Mouse (Mus musculus) heart, embryonic 14.5 days (tissue): ENCODE measurements at regions not wholly inside any gene's neighbourhood (a gene's known extent, or its start where the extent isn't known, plus 50 kb on each side); places are given as distances from the start of the nearest gene placed in this dataset.
A peak's percentile ranks its signal among the peaks of the same experiment; 100 is the strongest.

ENCODE experiments used
- ATAC-seq: fragments of 200-750 bp; cut with Nextera tagmentation; 2 replicates; pipeline ENCODE4 v1.8.0; 2017; ENCODE audit warnings: low read depth, moderate TSS enrichment; ENCODE audit not compliant: insufficient number of reproducible peaks, insufficient read depth, low FRiP score
- H3K27ac ChIP-seq, 2 experiments: fragments of 200-500 bp in 1 of 2; fragments of 300-500 bp in 1 of 2; sonication (generic) in 1 of 2; replicated peaks in 1 of 2; 2 replicates each; pipeline ENCODE4 v1.5.1; 2012 to 2014; ENCODE audit warnings: low read depth in 2 of 2, low read length in 2 of 2, control low read depth in 1 of 2, mild to moderate bottlenecking in 1 of 2, mixed read lengths in 1 of 2; ENCODE audit not compliant: control insufficient read depth in 1 of 2, insufficient read depth in 1 of 2
- H3K27me3 ChIP-seq: fragments of 300-500 bp; sonication (generic); 2 replicates; pipeline ENCODE4 v1.6.1; 2014; ENCODE audit warnings: mild to moderate bottlenecking, low read length, control low read depth; ENCODE audit not compliant: control insufficient read depth, insufficient read depth
- H3K36me3 ChIP-seq: fragments of 300-500 bp; sonication (generic); 2 replicates; pipeline ENCODE4 v1.6.1; 2014; ENCODE audit warnings: mild to moderate bottlenecking, control low read depth, low read length, mixed read lengths; ENCODE audit not compliant: control insufficient read depth, insufficient read depth
- H3K4me1 ChIP-seq, 2 experiments: fragments of 200-500 bp in 1 of 2; fragments of 300-500 bp in 1 of 2; sonication (generic) in 1 of 2; 2 replicates each; pipeline ENCODE4 v1.6.1; 2012 to 2014; ENCODE audit warnings: low read length in 2 of 2, control low read depth in 1 of 2, mixed read lengths in 1 of 2; ENCODE audit not compliant: control insufficient read depth in 2 of 2, insufficient read depth in 2 of 2
- H3K4me2 ChIP-seq: fragments of 300-500 bp; sonication (generic); 2 replicates; pipeline ENCODE4 v1.6.1; 2014; ENCODE audit warnings: mild to moderate bottlenecking, low read length
- H3K4me3 ChIP-seq, 2 experiments: fragments of 200-500 bp in 1 of 2; fragments of 300-500 bp in 1 of 2; sonication (generic) in 1 of 2; 2 replicates each; pipeline ENCODE4 v1.5.1; 2012 to 2014; ENCODE audit warnings: low read length in 2 of 2, mild to moderate bottlenecking in 2 of 2, control low read depth in 1 of 2, low read depth in 1 of 2, moderate library complexity in 1 of 2; ENCODE audit not compliant: control insufficient read depth in 1 of 2, insufficient read depth in 1 of 2
- H3K9ac ChIP-seq: fragments of 300-500 bp; sonication (generic); 2 replicates; pipeline ENCODE4 v1.6.1; 2014; ENCODE audit warnings: mild to moderate bottlenecking, low read length
- H3K9me3 ChIP-seq: fragments of 300-500 bp; sonication (generic); 2 replicates; pipeline ENCODE4 v1.6.1; 2016; ENCODE audit warnings: low read length, control low read depth; ENCODE audit not compliant: control insufficient read depth
- WGBS: fragments of 180-500 bp; shearing (Covaris S2); extraction: QIAGEN DNeasy Blood & Tissue Kit; methylation state at CpG from one replicate; pipeline ENCODE4 v1.1.7; 2014; 5-methylcytosine and 5-hydroxymethylcytosine counted together

DNA sequence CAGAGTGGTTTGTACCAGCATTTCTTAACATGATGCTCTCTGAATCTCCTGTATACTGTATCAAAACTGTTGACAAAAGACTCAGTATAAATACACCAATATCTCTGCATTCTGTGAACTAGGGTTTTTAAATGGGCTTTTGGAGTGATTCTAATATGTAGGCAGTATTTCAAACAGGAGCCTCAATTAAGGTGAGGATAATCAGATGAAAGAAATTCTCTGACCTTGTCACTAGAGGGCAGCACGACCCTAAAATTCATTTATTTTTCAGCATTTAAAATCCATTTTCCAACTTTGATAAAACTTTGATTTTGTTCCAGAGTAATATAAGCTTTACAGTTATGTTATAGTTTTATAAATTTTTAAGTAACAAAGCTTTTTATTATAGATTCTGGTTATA lies 114.5 kb downstream of the Rfx6 start:
- Histone ChIP-seq H3K4me1 (no peaks in the 10 kb centered on the region), H3K9me3 (no peaks in the 10 kb centered on the region), H3K36me3 (no peaks in the 10 kb centered on the region), H3K27ac (no peak overlapping the region), H3K4me2 (no peak overlapping the region), H3K4me3 (no peak overlapping the region), H3K9ac (no peak overlapping the region), H3K27me3 (no peaks in the 10 kb centered on the region)
- ATAC-seq = no peak
- WGBS = 0% methylated on average over 1 of the region's 1 CpGs

DNA sequence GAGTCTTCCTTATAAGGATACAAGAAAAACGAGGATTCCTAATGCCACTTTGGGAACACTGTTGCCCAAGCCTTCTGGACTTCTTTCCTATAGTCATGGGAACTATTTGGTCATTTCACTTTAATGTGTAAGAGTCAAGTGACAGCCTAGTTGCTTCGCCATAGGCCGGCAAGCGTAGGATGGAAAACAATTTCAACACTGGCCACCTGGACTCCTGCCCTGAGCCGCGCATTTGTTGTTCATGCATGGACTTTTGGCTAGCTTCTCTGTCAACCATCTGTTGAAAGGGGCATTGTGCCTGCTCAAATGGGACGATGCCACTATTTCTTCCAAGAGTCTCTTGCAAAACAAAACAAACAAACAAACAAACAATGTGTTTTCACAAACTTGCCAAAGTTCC lies 116.3 kb downstream of the Rfx6 start:
- H3K4me2 ChIP-seq = no peak overlapping the region
- no peak overlapping the region for H3K27ac ChIP-seq
- no peaks in the 10 kb centered on the region for H3K36me3 ChIP-seq
- no peaks in the 10 kb centered on the region for H3K9me3 ChIP-seq
- H3K27me3 ChIP-seq = no peaks in the 10 kb centered on the region
- no peaks in the 10 kb centered on the region for H3K4me1 ChIP-seq
- H3K9ac ChIP-seq = no peak overlapping the region
- no peak for ATAC-seq
- no peak overlapping the region for H3K4me3 ChIP-seq
- WGBS = 87% methylated on average over 7 of the region's 7 CpGs

DNA sequence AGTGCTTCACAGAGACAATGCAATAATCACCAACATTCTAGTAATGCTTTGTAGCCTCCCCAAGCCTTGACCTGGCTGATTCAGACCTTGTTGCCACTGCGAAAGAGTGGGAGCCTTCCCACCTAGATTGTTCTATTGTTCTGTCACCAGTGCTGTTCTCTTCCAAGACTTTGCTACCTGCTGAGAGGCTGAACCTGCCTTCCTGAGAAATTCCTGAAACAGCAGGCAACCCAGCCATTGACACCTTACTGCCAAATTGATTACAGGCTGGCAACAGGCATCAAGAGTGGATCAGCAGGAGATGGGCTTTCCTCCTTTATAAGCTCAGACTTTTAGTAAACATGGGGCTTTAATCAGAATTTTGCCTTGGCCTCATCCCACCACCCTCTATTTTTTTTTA lies 139.1 kb downstream of the Rfx6 start:
- Histone ChIP-seq H3K27ac (no peak overlapping the region), H3K36me3 (no peaks in the 10 kb centered on the region), H3K9ac (no peak overlapping the region), H3K4me2 (no peak overlapping the region), H3K4me3 (no peak overlapping the region), H3K4me1 (no peaks in the 10 kb centered on the region), H3K27me3 (no peaks in the 10 kb centered on the region), H3K9me3 (no peaks in the 10 kb centered on the region)
- no peak for ATAC-seq
- WGBS = 55% methylated on average over 1 of the region's 1 CpGs

DNA sequence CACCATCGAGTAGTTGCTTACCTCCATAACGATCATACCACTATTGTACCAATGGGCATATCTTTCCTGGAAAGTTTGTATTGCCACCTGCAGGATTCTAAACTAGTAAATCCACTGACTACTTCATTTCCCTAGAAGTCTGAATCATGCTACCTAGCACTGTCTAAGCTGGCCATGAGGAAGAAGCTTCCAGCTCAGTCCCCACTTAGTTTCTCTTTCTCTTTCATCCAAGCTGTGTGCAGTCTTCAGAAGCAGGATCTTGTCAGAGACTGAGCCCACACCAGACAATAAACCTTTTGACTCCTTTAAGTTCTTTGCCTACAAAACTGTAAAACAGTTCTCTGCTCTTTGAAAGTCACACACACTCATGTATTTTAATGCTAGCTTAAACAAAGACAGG lies 146.3 kb downstream of the Rfx6 start:
- H3K27me3 ChIP-seq = no peaks in the 10 kb centered on the region
- no peak for ATAC-seq
- 87% methylated on average over 2 of the region's 2 CpGs for WGBS
- H3K9me3 ChIP-seq = no peaks in the 10 kb centered on the region
- no peaks in the 10 kb centered on the region for H3K36me3 ChIP-seq
- no peak overlapping the region for H3K9ac ChIP-seq
- H3K4me3 ChIP-seq = no peak overlapping the region
- H3K27ac ChIP-seq = no peak overlapping the region
- no peaks in the 10 kb centered on the region for H3K4me1 ChIP-seq
- no peak overlapping the region for H3K4me2 ChIP-seq

DNA sequence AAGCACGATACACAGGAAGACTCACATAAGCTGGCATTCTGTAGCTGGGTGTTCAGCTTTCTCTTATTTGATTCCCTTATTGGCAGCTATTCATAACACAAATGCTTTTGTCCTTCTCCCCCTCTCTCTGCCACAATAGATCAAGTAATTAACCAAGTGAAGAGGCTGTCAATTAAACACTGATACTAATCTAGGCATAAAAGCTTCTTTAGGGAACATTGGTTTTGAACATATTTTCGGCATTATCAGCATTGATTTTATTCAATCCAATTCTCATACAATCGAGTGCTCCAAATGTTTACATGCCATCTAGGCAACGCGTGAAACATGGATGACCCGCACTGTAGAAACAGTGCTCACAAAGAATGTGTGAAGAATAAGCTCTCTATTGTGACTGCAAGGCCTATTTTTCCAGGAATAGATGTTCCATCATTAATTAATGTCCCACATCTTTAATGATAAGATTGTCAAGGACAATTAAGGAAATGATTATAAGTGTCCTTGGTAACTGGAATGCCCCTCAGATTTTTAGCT lies 148.9 kb downstream of the Rfx6 start:
- Histone ChIP-seq H3K9ac (no peak overlapping the region), H3K4me3 (no peak overlapping the region), H3K4me1 (no peaks in the 10 kb centered on the region), H3K27me3 (no peaks in the 10 kb centered on the region), H3K9me3 (no peaks in the 10 kb centered on the region), H3K27ac (no peak overlapping the region), H3K36me3 (no peaks in the 10 kb centered on the region), H3K4me2 (no peak overlapping the region)
- ATAC-seq = no peak
- 87% methylated on average over 6 of the region's 6 CpGs for WGBS

DNA sequence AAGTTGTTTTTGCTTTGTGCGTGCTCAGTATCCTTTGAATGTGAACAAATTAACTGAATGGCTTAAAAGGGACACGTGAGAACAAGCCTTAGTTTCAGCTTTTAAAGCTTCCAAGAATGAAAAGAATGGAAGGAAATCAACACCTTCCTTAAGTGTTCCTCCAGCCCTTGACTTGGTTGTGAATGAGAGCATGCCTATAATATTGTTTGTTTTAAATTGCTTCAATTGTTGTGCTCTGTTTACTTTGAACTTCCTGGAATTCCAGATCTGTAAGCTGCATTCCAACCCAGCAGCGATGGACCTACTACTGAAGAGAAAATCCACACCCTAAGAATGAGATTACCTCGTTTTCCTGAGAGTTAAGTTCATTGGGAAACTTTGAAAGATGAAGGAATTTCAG lies 154.9 kb downstream of the Rfx6 start:
- H3K27ac ChIP-seq = no peak overlapping the region
- no peaks in the 10 kb centered on the region for H3K9me3 ChIP-seq
- WGBS = 40% methylated on average over 4 of the region's 4 CpGs
- 0 out of 2 replicates have a peak overlapping the region, but pooled peaks have one; percentile 11 for H3K4me2 ChIP-seq
- H3K4me1 ChIP-seq = no peaks in the 10 kb centered on the region
- no peak for ATAC-seq
- H3K4me3 ChIP-seq = no peak overlapping the region
- no peak overlapping the region for H3K9ac ChIP-seq
- no peaks in the 10 kb centered on the region for H3K27me3 ChIP-seq
- no peaks in the 10 kb centered on the region for H3K36me3 ChIP-seq

DNA sequence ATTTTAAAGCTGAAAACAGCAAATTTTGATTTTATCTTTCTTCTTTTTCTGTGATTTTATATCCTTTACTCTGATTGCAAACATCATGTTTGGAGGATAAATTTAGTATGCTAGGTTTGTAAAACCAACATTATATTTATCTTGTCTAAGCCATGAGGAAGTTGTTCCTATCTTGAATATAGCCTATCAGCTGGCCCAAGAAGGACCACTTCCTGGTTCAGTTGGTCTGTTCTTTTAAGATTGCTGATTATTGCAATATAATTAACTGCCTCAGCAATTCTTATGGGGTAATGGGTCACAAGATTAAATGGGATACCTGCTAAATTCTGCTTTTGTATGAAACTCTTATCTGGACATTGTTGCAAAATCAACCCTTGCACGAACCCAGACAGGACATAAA lies 165.5 kb downstream of the Rfx6 start:
- no peak for ATAC-seq
- H3K36me3 ChIP-seq = no peaks in the 10 kb centered on the region

DNA sequence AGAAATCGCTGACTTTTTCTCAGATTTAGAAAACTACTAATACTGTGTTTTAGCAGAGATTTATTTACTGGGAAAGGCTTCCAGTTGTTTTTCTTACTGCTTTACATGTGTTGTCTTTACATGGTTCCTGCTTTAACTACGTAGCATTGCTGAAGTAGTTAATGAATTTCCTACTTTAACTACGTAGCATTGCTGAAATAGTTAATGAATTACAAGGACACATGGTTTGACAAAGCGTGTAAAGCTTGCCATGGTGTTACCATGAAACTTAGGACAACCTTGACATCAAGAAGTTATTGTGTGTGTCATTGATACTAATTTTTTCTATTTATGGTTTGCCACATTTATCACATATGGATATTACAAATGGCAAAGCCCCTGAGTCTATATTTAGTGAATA lies 168.7 kb downstream of the Rfx6 start:
- 78% methylated on average over 4 of the region's 4 CpGs for WGBS
- Histone ChIP-seq H3K27me3 (no peaks in the 10 kb centered on the region), H3K9ac (no peak overlapping the region), H3K4me1 (no peaks in the 10 kb centered on the region), H3K4me3 (no peak overlapping the region), H3K9me3 (no peaks in the 10 kb centered on the region), H3K27ac (no peak overlapping the region), H3K4me2 (no peak overlapping the region), H3K36me3 (no peaks in the 10 kb centered on the region)
- ATAC-seq = no peak

More for the DNA sequence above, 165.5 kb downstream of the Rfx6 start:
- no peaks in the 10 kb centered on the region for H3K9me3 ChIP-seq
- no peak overlapping the region for H3K4me3 ChIP-seq
- 46% methylated on average over 1 of the region's 1 CpGs for WGBS
- H3K4me2 ChIP-seq = no peak overlapping the region
- no peaks in the 10 kb centered on the region for H3K4me1 ChIP-seq
- no peak overlapping the region for H3K27ac ChIP-seq
- no peaks in the 10 kb centered on the region for H3K27me3 ChIP-seq
- no peak overlapping the region for H3K9ac ChIP-seq
